Mouse (Mus musculus): ENCODE measurements at regions not wholly inside any gene's neighbourhood (a gene's known extent, or its start where the extent isn't known, plus 50 kb on each side); places are given as distances from the start of the nearest gene placed in this dataset.
"Not testable (repeated sequence)": the region's sequence is repeated elsewhere in the genome, so short reads cannot be mapped to it uniquely, and the experiment has no call there.

- no peak for DNase-seq (ENCODE audit: inconsistent ontology term)
Observed at GRCm38 (mm10) chr6:13006596-13006995, 63.0 kb upstream of the Tmem106b start.

GRCm38 (mm10) chr6:12994701-12995100 lies 74.9 kb upstream of the Tmem106b start:
- no peak for DNase-seq (ENCODE audit: inconsistent ontology term)

GRCm38 (mm10) chr6:12993772-12994171 lies 75.8 kb upstream of the Tmem106b start:
- no peak for DNase-seq (ENCODE audit: inconsistent ontology term)

DNA sequence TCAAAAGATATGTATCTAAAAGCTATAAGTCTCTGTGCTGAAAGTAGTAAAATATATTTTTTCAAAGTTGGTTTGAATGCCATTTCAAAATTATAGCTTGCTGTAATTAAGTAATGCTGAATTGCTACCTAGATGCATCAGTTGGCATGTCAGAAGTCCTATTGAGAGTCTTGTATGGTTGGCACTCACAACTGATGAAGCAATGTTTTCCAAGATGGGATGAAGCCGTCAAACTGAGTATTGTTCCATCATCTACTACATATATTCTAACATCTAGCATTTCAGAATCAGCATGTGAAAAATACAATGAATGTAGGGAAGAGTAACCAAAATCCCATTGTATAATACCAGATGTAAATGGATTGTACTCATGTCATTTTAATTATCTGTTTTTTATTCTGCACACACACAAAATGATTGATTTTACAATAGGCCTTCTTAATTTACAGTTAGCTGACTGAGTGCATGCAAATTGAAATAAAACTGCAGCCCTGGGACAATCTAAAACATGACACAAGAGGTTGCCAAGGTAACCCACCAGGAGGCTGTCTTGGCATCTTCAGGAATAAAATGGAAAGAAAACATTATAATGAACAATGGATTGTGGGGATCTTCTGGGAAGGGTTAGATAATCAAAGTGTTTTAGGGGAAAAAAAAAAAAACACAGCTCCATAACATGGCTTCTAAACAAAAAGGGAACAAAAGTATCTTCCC lies 92.2 kb upstream of the Tmem106b start:
- DNase-seq (ENCODE audit: inconsistent ontology term): no peak

GRCm38 (mm10) chr6:12971604-12972003 lies 98.0 kb upstream of the Tmem106b start:
- DNase-seq (ENCODE audit: inconsistent ontology term): no peak

DNA sequence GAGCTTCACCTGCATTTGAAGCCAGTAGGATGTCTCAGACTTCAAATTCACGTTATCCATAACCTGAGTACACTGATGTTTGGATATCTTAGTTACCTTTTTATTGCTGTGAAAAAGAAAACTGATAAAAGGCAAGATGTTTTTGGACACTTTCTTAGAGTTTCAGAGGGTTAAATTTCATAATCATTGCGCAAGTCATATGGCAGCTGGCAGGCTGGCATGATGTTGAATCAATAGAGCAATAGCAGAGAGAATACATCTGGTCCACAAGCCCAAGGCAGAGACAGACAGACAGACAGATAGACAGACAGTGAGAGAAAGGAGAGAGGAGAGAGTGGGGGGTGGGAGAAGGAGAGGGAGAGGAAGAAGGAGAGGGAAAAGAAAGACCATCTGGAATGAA lies 102.3 kb upstream of the Tmem106b start:
- DNase-seq (ENCODE audit: inconsistent ontology term): no peak

GRCm38 (mm10) chr6:12957797-12958196 lies 111.8 kb upstream of the Tmem106b start:
- DNase-seq (ENCODE audit: inconsistent ontology term): no peak

DNA sequence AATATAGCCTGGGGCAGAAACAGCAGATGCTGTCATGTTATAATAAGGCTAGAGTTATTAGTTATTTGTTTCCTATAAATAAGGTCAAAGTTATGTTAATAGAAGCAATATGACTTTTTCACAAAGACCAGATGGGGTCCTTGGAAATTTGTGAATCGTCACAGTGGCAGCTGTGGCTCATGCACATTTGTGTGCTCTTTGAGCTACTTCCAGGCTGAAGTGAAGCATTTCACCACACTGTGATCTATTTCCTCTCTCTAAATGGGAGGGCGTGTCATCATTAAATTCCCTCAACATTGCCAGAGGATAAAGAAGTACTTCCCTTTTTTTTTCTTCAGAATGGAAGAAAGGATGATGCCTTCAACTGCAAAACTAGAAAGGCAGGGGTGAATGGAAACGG lies 157.9 kb upstream of the Tmem106b start:
- DNase-seq (ENCODE audit: inconsistent ontology term): no peak

- no peak for DNase-seq (ENCODE audit: inconsistent ontology term)
Observed at GRCm38 (mm10) chr6:12892929-12893328, 143.7 kb upstream of the Thsd7a start.

GRCm38 (mm10) chr6:12876947-12877346 lies 127.7 kb upstream of the Thsd7a start:
- DNase-seq (ENCODE audit: inconsistent ontology term): not testable (repeated sequence)

GRCm38 (mm10) chr6:12876366-12876765 lies 127.2 kb upstream of the Thsd7a start:
- DNase-seq (ENCODE audit: inconsistent ontology term): peak; percentile 47

GRCm38 (mm10) chr6:12868251-12868650 lies 119.0 kb upstream of the Thsd7a start:
- DNase-seq (ENCODE audit: inconsistent ontology term): no peak

DNA sequence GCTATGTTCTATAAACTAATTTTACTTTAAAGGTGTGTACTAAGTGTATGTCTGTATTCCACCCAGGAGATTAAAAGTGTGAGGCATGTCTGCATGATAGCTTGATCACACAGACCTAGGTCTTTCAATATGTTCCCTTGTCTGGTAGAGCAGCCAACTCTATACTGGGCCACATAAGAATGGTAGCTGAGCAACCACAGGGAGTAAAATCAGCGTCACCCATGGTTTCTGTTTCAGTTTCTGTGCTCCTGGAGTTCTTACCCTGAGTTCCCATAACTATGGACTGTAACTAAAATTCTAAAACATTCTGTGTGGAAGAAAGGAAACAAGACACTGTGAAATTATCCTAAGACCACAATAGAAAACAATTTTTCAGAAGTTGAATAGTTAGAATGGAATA lies 102.8 kb upstream of the Thsd7a start:
- DNase-seq (ENCODE audit: inconsistent ontology term): no peak

DNA sequence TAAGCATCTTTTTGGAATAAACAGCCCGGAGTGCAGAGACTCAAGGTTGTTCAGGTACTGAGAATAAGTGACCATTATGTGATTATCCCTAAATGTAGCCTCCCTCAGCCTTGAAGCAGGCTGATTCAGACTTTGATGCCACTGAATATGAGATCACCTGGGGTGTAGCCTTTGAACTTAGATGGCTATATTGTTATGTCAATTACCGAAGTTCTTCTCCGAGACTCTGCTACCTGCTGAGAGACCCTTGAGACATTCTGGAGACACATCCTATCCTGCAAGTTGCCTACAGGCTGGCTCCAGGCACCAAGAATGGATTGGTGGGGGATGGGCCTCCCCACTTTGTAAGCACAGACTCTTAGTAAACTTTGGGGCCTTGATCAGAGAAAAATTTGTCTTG lies 85.9 kb upstream of the Thsd7a start:
- not testable (repeated sequence) for DNase-seq (ENCODE audit: inconsistent ontology term)

DNA sequence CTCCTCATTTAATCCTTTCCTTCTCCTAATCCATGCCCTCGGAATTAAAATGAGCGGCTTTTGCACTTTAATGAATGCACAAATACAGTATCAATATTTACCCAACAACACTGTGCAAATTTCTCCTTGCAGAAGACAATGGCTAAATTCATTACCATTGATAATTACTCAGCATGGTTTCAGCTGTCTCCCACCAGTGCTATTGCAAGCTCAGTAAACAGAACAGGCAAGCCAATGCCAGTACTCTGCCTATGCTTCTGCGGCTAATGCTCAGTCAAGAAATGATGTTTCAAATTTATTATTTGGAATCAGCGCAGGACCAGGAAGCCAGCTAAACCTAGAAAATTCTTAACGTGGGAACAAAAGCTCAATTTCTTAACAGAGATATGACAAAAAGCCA lies 84.1 kb upstream of the Thsd7a start:
- peak; percentile 73 for DNase-seq (ENCODE audit: inconsistent ontology term)

GRCm38 (mm10) chr6:12831916-12832315 lies 82.7 kb upstream of the Thsd7a start:
- DNase-seq (ENCODE audit: inconsistent ontology term): no peak

DNA sequence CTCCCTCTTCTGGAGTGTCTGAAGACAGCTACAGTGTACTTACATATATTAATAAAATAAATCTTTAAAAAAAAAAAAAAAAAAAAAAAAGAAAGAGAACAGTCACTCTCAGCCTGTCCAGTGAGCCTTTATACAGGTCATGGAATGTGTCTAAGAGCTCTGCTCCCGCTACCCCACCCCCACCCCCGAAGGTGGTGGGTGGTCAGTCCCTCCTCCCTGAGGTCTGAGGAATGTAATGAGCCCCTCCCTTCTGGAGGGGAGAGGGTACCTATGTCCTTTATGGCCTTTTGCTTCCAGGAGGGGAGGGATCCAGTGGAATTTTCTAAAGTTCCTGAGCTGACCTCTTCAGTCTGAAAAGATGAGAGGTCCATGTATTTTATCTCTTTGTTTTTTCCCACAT lies 82.3 kb upstream of the Thsd7a start:
- DNase-seq (ENCODE audit: inconsistent ontology term): no peak

- no peak for DNase-seq (ENCODE audit: inconsistent ontology term)
Observed at GRCm38 (mm10) chr6:12827745-12828144, 78.5 kb upstream of the Thsd7a start.

DNA sequence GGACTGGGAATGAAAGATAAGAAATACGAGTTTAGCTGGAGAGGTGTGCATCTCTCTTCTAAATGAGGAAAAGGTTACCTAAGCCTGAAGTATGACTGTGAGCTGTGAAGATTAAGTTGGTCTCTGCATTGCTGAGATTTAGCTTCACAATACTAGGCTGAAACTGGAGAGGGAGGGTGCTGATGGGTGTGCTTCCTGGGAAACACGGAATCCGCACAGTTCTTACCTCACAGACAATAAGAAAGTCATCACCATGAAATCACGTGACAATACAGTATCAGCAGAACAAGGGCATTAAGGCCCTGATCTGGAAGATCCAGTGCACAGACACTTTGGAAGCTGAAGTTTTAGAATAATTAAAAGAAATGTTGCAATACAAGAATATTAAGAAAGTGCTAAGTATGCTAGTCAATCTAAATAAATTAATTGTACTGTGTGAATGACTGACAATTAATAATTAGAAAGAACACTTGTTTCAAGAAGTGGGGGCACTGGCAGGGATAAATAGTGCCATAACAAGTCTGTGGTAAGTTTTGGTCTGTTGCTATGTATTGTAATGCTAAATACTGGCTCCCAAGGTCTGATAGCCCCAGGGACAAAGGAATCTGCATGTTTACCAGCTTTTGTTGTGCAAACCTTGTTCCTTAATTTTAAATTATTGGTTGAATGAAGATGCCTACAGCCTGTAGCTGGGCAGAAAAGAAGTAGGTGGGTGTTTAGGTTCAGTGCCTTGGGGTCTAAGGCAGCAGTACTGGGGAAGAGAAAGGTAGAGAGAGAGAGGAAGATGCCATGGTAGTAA lies 66.0 kb upstream of the Thsd7a start:
- no peak for DNase-seq (ENCODE audit: inconsistent ontology term)

GRCm38 (mm10) chr6:12813781-12814180 lies 64.6 kb upstream of the Thsd7a start:
- DNase-seq (ENCODE audit: inconsistent ontology term): peak; percentile 6

- DNase-seq (ENCODE audit: inconsistent ontology term): no peak
Observed at GRCm38 (mm10) chr6:12812467-12812866, 63.3 kb upstream of the Thsd7a start.

DNA sequence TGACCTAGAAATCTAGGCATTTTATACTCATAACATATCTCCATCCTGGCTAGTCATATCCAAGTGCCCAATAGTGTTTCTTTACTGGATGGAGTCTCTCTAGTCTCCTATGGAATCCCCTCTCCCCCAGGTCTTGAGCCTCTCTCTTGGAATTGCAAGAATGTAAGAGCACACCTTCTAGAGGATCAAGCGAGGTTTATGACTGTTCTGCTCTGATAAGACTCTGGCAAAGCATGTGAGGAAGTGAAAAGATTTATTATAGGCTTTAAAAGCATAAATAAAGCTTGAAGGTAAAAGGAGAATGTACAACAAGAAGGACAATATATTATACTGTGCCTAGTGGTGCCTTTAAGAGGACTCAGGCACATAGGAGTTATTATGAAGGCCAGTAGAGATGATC lies 62.8 kb upstream of the Thsd7a start:
- DNase-seq (ENCODE audit: inconsistent ontology term): no peak

DNA sequence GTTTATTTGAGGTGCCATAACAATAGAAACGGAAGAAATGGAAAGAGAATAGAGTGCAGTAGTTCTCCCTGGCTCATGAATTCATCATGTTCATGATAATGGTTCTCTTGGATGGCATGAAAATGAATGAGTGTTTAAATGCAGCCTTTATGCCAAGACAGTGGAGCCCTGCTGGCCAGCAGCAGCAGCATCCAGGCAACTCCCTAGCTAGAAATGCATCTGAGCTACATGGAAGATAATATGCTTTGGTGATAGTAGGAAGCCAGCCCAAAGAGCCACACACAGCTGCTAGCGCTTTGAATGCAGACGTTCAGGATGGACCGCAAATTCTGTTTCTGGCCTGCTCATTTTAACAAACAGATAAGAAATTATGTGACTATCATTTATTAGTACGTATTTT lies 60.4 kb upstream of the Thsd7a start:
- no peak for DNase-seq (ENCODE audit: inconsistent ontology term)
